Mouse (Mus musculus): Measurements from ENCODE around the gene Ap2a2.

DNA sequence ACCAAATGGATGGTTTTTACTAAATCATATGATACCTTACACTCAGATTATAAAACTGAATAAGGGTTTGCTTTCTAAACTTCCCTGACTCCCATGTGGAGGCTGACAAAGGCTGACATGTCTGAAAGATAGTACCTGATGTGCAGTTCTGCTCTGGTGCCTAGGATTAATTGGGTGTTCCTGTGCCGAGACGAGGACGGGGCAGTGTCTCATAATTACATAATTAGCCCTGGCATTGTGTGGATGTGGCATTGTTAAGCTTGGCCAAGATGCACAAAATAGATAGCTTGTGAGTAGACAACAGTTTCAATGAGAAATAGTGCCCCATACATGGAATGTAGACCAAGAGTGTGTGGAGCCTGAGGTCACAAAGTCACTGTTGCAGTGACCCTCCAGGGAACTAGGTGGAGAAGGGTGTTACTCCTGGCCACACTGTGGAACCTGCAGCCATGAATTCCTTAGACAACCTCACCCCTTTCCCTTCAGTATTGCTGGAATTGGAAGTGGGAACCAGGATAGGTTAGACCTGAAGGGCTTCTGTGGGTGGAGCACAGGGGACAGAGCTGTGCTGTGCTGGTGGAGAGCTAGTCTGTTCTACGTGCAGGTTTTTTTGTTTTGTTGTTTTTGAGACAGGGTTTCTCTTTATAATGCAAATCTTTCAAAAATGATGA is 8.8 kb downstream of the Ap2a2 start:
- TF ChIP-seq USF1 (IDR thresholded peaks at IDR 0.05; ENCODE audit: low read depth, low read length) (no peak), ZNF384 (IDR thresholded peaks at IDR 0.05; ENCODE audit: low read depth, low read length) (no peak), CTCF (IDR thresholded peaks at IDR 0.05 in 2 of 3, conservative IDR thresholded peaks at IDR 0.05 in 1 of 3; ENCODE audit: control insufficient read depth in 1 of 3, insufficient read depth in 1 of 3, low read depth in 2 of 3, low read length in 3 of 3, poor library complexity in 1 of 3, severe bottlenecking in 1 of 3) (no peak), BHLHE40 (IDR thresholded peaks at IDR 0.05; ENCODE audit: borderline replicate concordance, low read depth, low read length) (no peak), HCFC1 (IDR thresholded peaks at IDR 0.05; ENCODE audit: low read depth, low read length) (no peak), SMC3 (IDR thresholded peaks at IDR 0.05; ENCODE audit: low read depth, low read length) (no peak), MEF2A (IDR thresholded peaks at IDR 0.05; ENCODE audit: extremely low read depth, insufficient replicate concordance, low read depth, low read length, poor library complexity, severe bottlenecking) (no peak), TAL1 (IDR thresholded peaks at IDR 0.05; ENCODE audit: low read length) (no peak), MAX (IDR thresholded peaks at IDR 0.05; ENCODE audit: low read length) (no peak), GABPA (IDR thresholded peaks at IDR 0.05; ENCODE audit: low read depth, low read length) (no peak), EP300 (IDR thresholded peaks at IDR 0.05; ENCODE audit: low read depth in 1 of 2, low read length in 2 of 2) (no peak), ZKSCAN1 (IDR thresholded peaks at IDR 0.05; ENCODE audit: low read depth, low read length) (no peak), POLR2A (IDR thresholded peaks at IDR 0.05; ENCODE audit: control insufficient read depth in 1 of 2, insufficient read depth in 1 of 2, low read depth in 1 of 2, low read length in 2 of 2, poor library complexity in 1 of 2) (no peak)
